Mouse (Mus musculus): ENCODE measurements around the gene 1110017D15Rik. TPM values are rescaled to one million over a fixed set of nuclear protein-coding genes. Genes with fewer than 3 reads are reported as not detected.

The 1110017D15Rik gene
- polyA plus RNA-seq, 1 experiment from 2014 or later, result 1.0 TPM

DNA sequence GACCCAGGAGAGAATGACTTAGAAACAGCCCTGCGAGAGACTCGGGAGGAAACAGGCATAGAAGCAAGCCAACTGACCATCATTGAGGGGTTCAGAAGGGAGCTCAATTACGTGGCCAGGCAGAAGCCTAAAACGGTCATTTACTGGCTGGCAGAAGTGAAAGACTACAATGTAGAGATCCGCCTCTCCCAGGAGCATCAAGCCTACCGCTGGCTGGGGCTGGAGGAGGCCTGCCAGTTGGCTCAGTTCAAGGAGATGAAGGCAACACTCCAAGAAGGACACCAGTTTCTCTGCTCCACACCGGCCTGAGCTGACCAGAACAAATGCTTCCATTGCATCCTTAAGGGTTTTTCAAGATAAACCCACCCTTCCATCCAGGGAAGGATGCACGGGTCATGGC, 36.9 kb downstream of the 1110017D15Rik start:
- no peak overlapping the region for H3K9ac ChIP-seq (ENCODE audit: low read depth, low read length)
- no peak for ATAC-seq (ENCODE audit: low FRiP score, low TSS enrichment)
- peaks cover 13% of the 10 kb centered on the region for H3K36me3 ChIP-seq (ENCODE audit: control insufficient read depth, insufficient read depth, low read length)
- H3K9me3 ChIP-seq (ENCODE audit: control insufficient read depth, low read length), result no peaks in the 10 kb centered on the region
- no peak overlapping the region for H3K4me3 ChIP-seq (ENCODE audit: low read length)
- H3K4me1 ChIP-seq (ENCODE audit: control insufficient read depth, insufficient read depth, low read length), result peaks cover 9% of the 10 kb centered on the region; the same call in 1 of the 2 replicates
- H3K27me3 ChIP-seq (ENCODE audit: control insufficient read depth, insufficient read depth, low read length), result no peaks in the 10 kb centered on the region
- no peak overlapping the region for H3K4me2 ChIP-seq (replicated peaks; ENCODE audit: low read depth, low read length)
- H3K27ac ChIP-seq (ENCODE audit: low read depth, low read length), result no peak overlapping the region
- 86% methylated on average over 8 of the region's 8 CpGs for WGBS

DNA sequence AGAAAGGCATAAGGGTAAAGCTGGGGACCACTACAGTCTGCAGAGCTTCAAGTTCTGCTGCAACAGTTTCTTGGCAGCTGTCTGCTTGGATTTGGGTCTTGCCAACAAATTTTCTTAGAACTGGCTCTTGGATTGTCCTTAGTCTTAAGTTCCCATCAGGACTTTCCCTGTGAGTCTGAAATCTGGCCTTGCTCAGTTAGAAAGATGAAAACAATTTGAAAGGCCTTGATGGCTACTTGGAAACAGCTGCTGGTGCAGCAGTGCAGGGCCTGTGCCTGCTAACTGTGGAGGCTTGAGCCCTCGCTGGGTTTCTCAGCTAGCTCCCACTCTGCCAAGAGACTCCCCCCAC, 37.7 kb downstream of the 1110017D15Rik start:
- no peak for ATAC-seq (ENCODE audit: low FRiP score, low TSS enrichment)
- Histone ChIP-seq H3K27me3 (ENCODE audit: control insufficient read depth, insufficient read depth, low read length) (no peaks in the 10 kb centered on the region), H3K27ac (ENCODE audit: low read depth, low read length) (no peak overlapping the region), H3K4me1 (ENCODE audit: control insufficient read depth, insufficient read depth, low read length) (peaks cover 9% of the 10 kb centered on the region; the same call in 1 of the 2 replicates), H3K36me3 (ENCODE audit: control insufficient read depth, insufficient read depth, low read length) (peaks cover 13% of the 10 kb centered on the region), H3K4me2 (replicated peaks; ENCODE audit: low read depth, low read length) (no peak overlapping the region), H3K9ac (ENCODE audit: low read depth, low read length) (no peak overlapping the region), H3K9me3 (ENCODE audit: control insufficient read depth, low read length) (no peaks in the 10 kb centered on the region), H3K4me3 (ENCODE audit: low read length) (no peak overlapping the region)
- 81% methylated on average over 1 of the region's 1 CpGs for WGBS

DNA sequence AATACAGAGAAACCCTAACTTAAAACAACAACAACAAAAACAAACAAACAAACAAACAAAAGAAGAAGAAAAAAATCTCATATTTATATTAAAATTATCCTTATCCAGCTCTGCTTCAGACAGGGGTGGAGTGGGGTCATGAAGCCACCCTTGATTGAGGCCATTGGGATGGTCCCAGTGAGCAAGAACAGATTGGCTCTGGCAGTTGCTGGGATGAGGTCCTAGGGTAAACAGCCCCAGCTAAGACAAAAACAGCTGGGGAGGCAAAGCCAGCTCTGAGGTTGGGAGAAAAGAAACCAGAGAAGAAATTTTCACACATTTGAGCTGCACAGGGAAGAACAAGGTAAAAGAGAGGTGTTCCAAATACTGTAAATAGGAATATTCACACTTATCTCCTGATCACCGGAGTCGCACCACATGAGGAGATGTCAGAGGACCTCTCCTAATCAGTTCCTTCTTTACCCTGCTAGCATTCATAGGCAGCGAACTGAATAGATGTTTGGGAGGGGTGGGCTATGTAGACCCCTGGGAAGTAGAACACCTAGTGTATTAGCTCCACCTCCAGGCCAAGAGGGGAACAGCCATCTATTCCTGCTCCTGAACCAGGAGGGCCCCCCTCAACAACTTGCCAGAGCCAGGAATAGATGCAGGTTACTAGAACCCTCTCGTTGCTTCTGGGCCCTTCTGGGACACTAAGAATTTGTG, 38.2 kb downstream of the 1110017D15Rik start:
- Histone ChIP-seq H3K4me2 (replicated peaks; ENCODE audit: low read depth, low read length) (no peak overlapping the region), H3K9me3 (ENCODE audit: control insufficient read depth, low read length) (no peaks in the 10 kb centered on the region), H3K4me3 (ENCODE audit: low read length) (no peak overlapping the region), H3K27me3 (ENCODE audit: control insufficient read depth, insufficient read depth, low read length) (no peaks in the 10 kb centered on the region), H3K4me1 (ENCODE audit: control insufficient read depth, insufficient read depth, low read length) (peaks cover 9% of the 10 kb centered on the region; the same call in 1 of the 2 replicates), H3K27ac (ENCODE audit: low read depth, low read length) (no peak overlapping the region), H3K36me3 (ENCODE audit: control insufficient read depth, insufficient read depth, low read length) (peaks cover 13% of the 10 kb centered on the region), H3K9ac (ENCODE audit: low read depth, low read length) (no peak overlapping the region)
- 74% methylated on average over 4 of the region's 4 CpGs for WGBS
- ATAC-seq (ENCODE audit: low FRiP score, low TSS enrichment), result no peak

DNA sequence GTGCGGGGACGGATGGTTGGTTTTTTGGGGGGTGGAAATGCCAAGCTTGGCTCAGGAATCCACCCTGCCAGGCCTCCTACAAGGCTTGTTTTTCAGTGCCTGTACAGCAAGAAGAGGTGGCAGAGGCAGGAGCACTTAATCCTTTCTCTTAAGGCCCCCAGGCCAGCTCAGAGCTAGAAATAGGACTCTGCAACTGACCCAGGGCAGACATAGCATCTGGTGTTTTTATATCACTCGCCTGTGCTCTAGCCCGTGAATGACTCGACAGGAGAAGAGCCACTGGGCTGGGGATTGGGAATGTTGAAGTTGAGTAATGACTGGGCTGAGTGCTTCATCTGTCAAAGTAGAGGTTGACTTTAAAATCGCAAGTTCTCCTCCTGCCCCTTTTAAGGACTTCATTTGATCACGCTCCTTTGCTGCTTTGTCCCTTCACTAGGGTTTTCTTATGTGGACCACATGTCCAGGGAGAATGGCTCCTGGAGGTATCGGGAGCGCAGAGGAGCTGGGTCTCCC, 39.4 kb downstream of the 1110017D15Rik start:
- no peak for ATAC-seq (ENCODE audit: low FRiP score, low TSS enrichment)
- WGBS, result 75% methylated on average over 9 of the region's 9 CpGs

DNA sequence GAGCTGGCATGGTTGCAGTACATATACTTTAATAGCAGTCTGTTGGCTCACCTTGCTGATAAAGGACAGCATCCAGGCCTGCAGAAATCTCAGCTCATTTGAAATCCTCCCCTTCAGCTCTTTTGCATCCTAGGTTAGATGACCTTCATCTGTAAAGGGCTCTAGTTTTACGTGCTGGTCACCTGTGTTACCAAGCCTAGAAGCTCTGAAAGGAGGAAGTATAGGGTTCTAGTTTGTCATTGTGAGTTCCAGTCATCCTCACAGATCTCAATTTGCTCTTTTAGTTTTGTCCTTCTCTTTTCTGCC, 45.8 kb downstream of the 1110017D15Rik start:
- H3K27ac ChIP-seq (ENCODE audit: low read depth, low read length), result no peak overlapping the region
- no peak overlapping the region for H3K9ac ChIP-seq (ENCODE audit: low read depth, low read length)
- no peaks in the 10 kb centered on the region for H3K27me3 ChIP-seq (ENCODE audit: control insufficient read depth, insufficient read depth, low read length)
- 100% methylated on average over 1 of the region's 1 CpGs for WGBS
- H3K4me1 ChIP-seq (ENCODE audit: control insufficient read depth, insufficient read depth, low read length), result no peaks in the 10 kb centered on the region
- no peak overlapping the region for H3K4me3 ChIP-seq (ENCODE audit: low read length)
- no peaks in the 10 kb centered on the region for H3K9me3 ChIP-seq (ENCODE audit: control insufficient read depth, low read length)
- no peak for ATAC-seq (ENCODE audit: low FRiP score, low TSS enrichment)
- H3K4me2 ChIP-seq (replicated peaks; ENCODE audit: low read depth, low read length), result no peak overlapping the region
- H3K36me3 ChIP-seq (ENCODE audit: control insufficient read depth, insufficient read depth, low read length), result no peaks in the 10 kb centered on the region

More for the DNA sequence above, 39.4 kb downstream of the 1110017D15Rik start:
- no peak overlapping the region for H3K4me3 ChIP-seq (ENCODE audit: low read length)
- peaks cover 13% of the 10 kb centered on the region for H3K36me3 ChIP-seq (ENCODE audit: control insufficient read depth, insufficient read depth, low read length)
- no peaks in the 10 kb centered on the region for H3K9me3 ChIP-seq (ENCODE audit: control insufficient read depth, low read length)
- H3K27me3 ChIP-seq (ENCODE audit: control insufficient read depth, insufficient read depth, low read length), result no peaks in the 10 kb centered on the region
- H3K27ac ChIP-seq (ENCODE audit: low read depth, low read length), result no peak overlapping the region
- H3K4me2 ChIP-seq (replicated peaks; ENCODE audit: low read depth, low read length), result no peak overlapping the region
- H3K9ac ChIP-seq (ENCODE audit: low read depth, low read length), result no peak overlapping the region
- peaks cover 9% of the 10 kb centered on the region; the same call in 1 of the 2 replicates for H3K4me1 ChIP-seq (ENCODE audit: control insufficient read depth, insufficient read depth, low read length)

GRCm38 (mm10) chr4:41470684-41471383, 46.3 kb downstream of the 1110017D15Rik start:
- no peak for ATAC-seq (ENCODE audit: low FRiP score, low TSS enrichment)
- Histone ChIP-seq H3K4me2 (replicated peaks; ENCODE audit: low read depth, low read length) (no peak overlapping the region), H3K27me3 (ENCODE audit: control insufficient read depth, insufficient read depth, low read length) (no peaks in the 10 kb centered on the region)

GRCm38 (mm10) chr4:41470051-41470683, 47.0 kb downstream of the 1110017D15Rik start:
- WGBS, result 67% methylated on average over 7 of the region's 7 CpGs
- no peaks in the 10 kb centered on the region for H3K9me3 ChIP-seq (ENCODE audit: control insufficient read depth, low read length)

More at GRCm38 (mm10) chr4:41470684-41471383, 46.3 kb downstream of the 1110017D15Rik start:
- no peaks in the 10 kb centered on the region for H3K9me3 ChIP-seq (ENCODE audit: control insufficient read depth, low read length)
- H3K4me1 ChIP-seq (ENCODE audit: control insufficient read depth, insufficient read depth, low read length), result no peaks in the 10 kb centered on the region
- H3K36me3 ChIP-seq (ENCODE audit: control insufficient read depth, insufficient read depth, low read length), result no peaks in the 10 kb centered on the region
- WGBS, result 56% methylated on average over 5 of the region's 5 CpGs
- no peak overlapping the region for H3K4me3 ChIP-seq (ENCODE audit: low read length)
- no peak overlapping the region for H3K27ac ChIP-seq (ENCODE audit: low read depth, low read length)
- H3K9ac ChIP-seq (ENCODE audit: low read depth, low read length), result no peak overlapping the region

GRCm38 (mm10) chr4:41469199-41469598, 47.9 kb downstream of the 1110017D15Rik start:
- Histone ChIP-seq H3K9ac (ENCODE audit: low read depth, low read length) (no peak overlapping the region), H3K4me1 (ENCODE audit: control insufficient read depth, insufficient read depth, low read length) (no peaks in the 10 kb centered on the region), H3K4me3 (ENCODE audit: low read length) (no peak overlapping the region), H3K27ac (ENCODE audit: low read depth, low read length) (no peak overlapping the region), H3K9me3 (ENCODE audit: control insufficient read depth, low read length) (no peaks in the 10 kb centered on the region), H3K4me2 (replicated peaks; ENCODE audit: low read depth, low read length) (no peak overlapping the region), H3K27me3 (ENCODE audit: control insufficient read depth, insufficient read depth, low read length) (no peaks in the 10 kb centered on the region), H3K36me3 (ENCODE audit: control insufficient read depth, insufficient read depth, low read length) (no peaks in the 10 kb centered on the region)
- WGBS, result 72% methylated on average over 10 of the region's 10 CpGs
- no peak for ATAC-seq (ENCODE audit: low FRiP score, low TSS enrichment)

More at GRCm38 (mm10) chr4:41470051-41470683, 47.0 kb downstream of the 1110017D15Rik start:
- Histone ChIP-seq H3K27ac (ENCODE audit: low read depth, low read length) (no peak overlapping the region), H3K4me3 (ENCODE audit: low read length) (no peak overlapping the region), H3K36me3 (ENCODE audit: control insufficient read depth, insufficient read depth, low read length) (no peaks in the 10 kb centered on the region), H3K27me3 (ENCODE audit: control insufficient read depth, insufficient read depth, low read length) (no peaks in the 10 kb centered on the region), H3K9ac (ENCODE audit: low read depth, low read length) (no peak overlapping the region), H3K4me2 (replicated peaks; ENCODE audit: low read depth, low read length) (no peak overlapping the region), H3K4me1 (ENCODE audit: control insufficient read depth, insufficient read depth, low read length) (no peaks in the 10 kb centered on the region)
- ATAC-seq (ENCODE audit: low FRiP score, low TSS enrichment), result no peak
